Mouse (Mus musculus): ENCODE results near the gene Olfr293. TPM values are rescaled to one million over a fixed set of nuclear protein-coding genes. Genes with fewer than 3 reads are reported as not detected.

Gene Olfr293
- polyA plus RNA-seq (2015; fragmentation: Nextera tagmentation; extraction: Ambion mirVana): not detected in 2 replicates

- Histone ChIP-seq H3K9ac (replicated peaks) (no peak within 1 kb of the TSS), H3K4me1 (no peaks in the 10 kb centered on the region), H3K4me3 (no peak within 1 kb of the TSS), H3K36me3 (no peaks in the 10 kb centered on the region), H3K27me3 (no peaks in the 10 kb centered on the region), H3K9me3 (no peaks in the 10 kb centered on the region), H3K27ac (replicated peaks) (no peak within 1 kb of the TSS), H3K4me2 (replicated peaks) (no peak within 1 kb of the TSS)
- ATAC-seq (replicated peaks): no peak
- WGBS: 92% methylated on average over 4 of the region's 4 CpGs
These were observed at the start of gene Olfr293 for GRCm38 (mm10) chr7:86648761-86649160. TSS of gene Olfr293 (plus strand) at chr7:86649061.

DNA sequence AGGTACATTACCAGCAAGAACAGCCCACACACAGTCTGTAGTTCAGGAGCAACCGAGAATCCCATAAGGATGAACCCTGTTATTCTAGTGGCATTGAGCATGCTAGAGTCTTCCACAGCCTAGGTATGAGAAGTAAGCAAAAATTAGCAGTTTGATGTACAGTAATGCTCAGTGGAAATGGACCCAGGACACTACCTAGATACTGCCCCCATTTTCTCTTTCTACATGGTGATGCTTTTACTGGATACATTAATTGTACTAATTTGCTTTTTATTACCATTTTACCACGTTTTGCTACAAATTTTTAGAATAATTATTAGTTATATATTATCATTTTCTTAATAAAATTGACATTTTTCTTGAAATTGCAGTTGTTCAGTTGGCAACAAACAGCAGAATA lies 32.3 kb upstream of the Olfr293 start, which contains the start of gene Olfr294:
TSS of gene Olfr294 (minus strand) at position 101 of the 400 bp plus-strand sequence.
- WGBS: 60% methylated on average over 2 of the region's 2 CpGs
- Histone ChIP-seq H3K4me3 (no peak within 1 kb of the TSS), H3K9ac (replicated peaks) (no peak within 1 kb of the TSS), H3K4me2 (replicated peaks) (no peak within 1 kb of the TSS), H3K36me3 (no peaks in the 10 kb centered on the region), H3K4me1 (no peaks in the 10 kb centered on the region), H3K27ac (replicated peaks) (no peak within 1 kb of the TSS), H3K9me3 (no peaks in the 10 kb centered on the region), H3K27me3 (no peaks in the 10 kb centered on the region)
- ATAC-seq (replicated peaks): no peak

GRCm38 (mm10) chr7:86688030-86688429 lies 39.2 kb downstream of the Olfr293 start, which contains the start of gene Olfr292:
TSS of gene Olfr292 (plus strand) at chr7:86688330.
- no peak within 1 kb of the TSS for H3K9ac ChIP-seq (replicated peaks)
- no peak within 1 kb of the TSS for H3K4me2 ChIP-seq (replicated peaks)
- H3K27me3 ChIP-seq: no peaks in the 10 kb centered on the region
- H3K36me3 ChIP-seq: no peaks in the 10 kb centered on the region
- H3K9me3 ChIP-seq: no peaks in the 10 kb centered on the region
- no peaks in the 10 kb centered on the region for H3K4me1 ChIP-seq
- no peak within 1 kb of the TSS for H3K27ac ChIP-seq (replicated peaks)
- no peak within 1 kb of the TSS for H3K4me3 ChIP-seq
- no peak for ATAC-seq (replicated peaks)

Other genes with a start within 250 kb of the Olfr293 start
- gene Olfr301, start 245.2 kb upstream of the Olfr293 start, polyA plus RNA-seq (2015; fragmentation: Nextera tagmentation; extraction: Ambion mirVana): not detected in 2 replicates
- not detected in 2 replicates for gene Olfr299, start 189.1 kb upstream of the Olfr293 start, polyA plus RNA-seq (2015; fragmentation: Nextera tagmentation; extraction: Ambion mirVana)
- not detected in 2 replicates for gene Olfr298, start 156.6 kb upstream of the Olfr293 start, polyA plus RNA-seq (2015; fragmentation: Nextera tagmentation; extraction: Ambion mirVana)
- not detected in 2 replicates for gene Olfr297, start 129.1 kb upstream of the Olfr293 start, polyA plus RNA-seq (2015; fragmentation: Nextera tagmentation; extraction: Ambion mirVana)
- gene Olfr295, start 65.2 kb upstream of the Olfr293 start, polyA plus RNA-seq (2015; fragmentation: Nextera tagmentation; extraction: Ambion mirVana): not detected in 2 replicates
- gene Olfr294, start 32.4 kb upstream of the Olfr293 start, polyA plus RNA-seq (2015; fragmentation: Nextera tagmentation; extraction: Ambion mirVana): not detected in 2 replicates
- not detected in 2 replicates for gene Olfr292, start 39.3 kb downstream of the Olfr293 start, polyA plus RNA-seq (2015; fragmentation: Nextera tagmentation; extraction: Ambion mirVana)
- 0.37 and 0.47 TPM in 2 replicates for gene Folh1, start 126.9 kb downstream of the Olfr293 start, polyA plus RNA-seq (2015; fragmentation: Nextera tagmentation; extraction: Ambion mirVana)
- gene Vmn2r77, start 146.0 kb downstream of the Olfr293 start, polyA plus RNA-seq (2015; fragmentation: Nextera tagmentation; extraction: Ambion mirVana): not detected in 2 replicates

Measured in forebrain, embryonic 15.5 days (tissue).